Comparison of ENCODE assay signal across 35 mouse cellular contexts in the genomic region with DNA sequence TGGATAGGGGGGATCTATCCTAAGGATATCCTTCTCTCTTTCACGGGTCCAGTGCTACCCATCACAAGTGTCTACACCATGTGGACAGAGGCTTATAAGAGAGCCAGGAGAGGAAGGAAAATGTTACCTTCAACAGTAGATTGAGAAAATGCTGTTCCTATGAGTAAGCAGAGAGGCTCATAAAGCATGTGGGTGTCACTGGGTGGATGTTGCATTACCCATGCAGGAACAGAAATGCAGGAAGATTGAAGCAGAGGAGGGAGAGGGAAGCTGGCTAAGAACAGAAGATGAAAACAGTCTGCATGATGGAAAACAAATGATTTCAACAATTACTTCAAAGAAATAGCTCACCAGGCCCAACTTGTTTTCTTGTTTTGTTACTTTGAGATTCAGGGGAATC.
"Had no signal": no experiment of that assay in that cellular context is flagged by ENCODE, and none has a peak within 500 bp of the region (broad histone marks: within the 10 kb centered on the region; RNA-seq: fewer than 3 reads in every experiment).

No protein-coding gene starts in this region.

- H3K36me3 ChIP-seq: heart, embryonic 10.5 days; heart, embryonic 12.5 days; heart, embryonic 13.5 days; heart, embryonic 15.5 days; hindbrain, embryonic 10.5 days; hindbrain, embryonic 12.5 days; hindbrain, embryonic 13.5 days; hindbrain, embryonic 15.5 days; intestine, embryonic 15.5 days; kidney, embryonic 15.5 days had no signal

- H3K27ac ChIP-seq: heart, embryonic 10.5 days; heart, embryonic 13.5 days; heart, embryonic 15.5 days; hindbrain, embryonic 10.5 days; hindbrain, embryonic 12.5 days; hindbrain, embryonic 13.5 days; hindbrain, embryonic 14.5 days; hindbrain, embryonic 15.5 days; hindbrain, postnatal 0 days; intestine, embryonic 15.5 days; kidney, embryonic 15.5 days; kidney, postnatal 0 days; layer of hippocampus, adult 2 months had no signal

- H3K4me2 ChIP-seq: heart, embryonic 11.5 days; heart, embryonic 12.5 days; heart, embryonic 13.5 days; heart, embryonic 15.5 days; hindbrain, embryonic 12.5 days; hindbrain, embryonic 13.5 days; hindbrain, embryonic 14.5 days; hindbrain, embryonic 15.5 days; intestine, embryonic 15.5 days; kidney, embryonic 15.5 days had no signal

- H3K27me3 ChIP-seq: heart, embryonic 12.5 days; heart, embryonic 13.5 days; heart, embryonic 15.5 days; hindbrain, embryonic 12.5 days; hindbrain, embryonic 13.5 days; hindbrain, embryonic 15.5 days; intestine, embryonic 15.5 days; kidney, embryonic 15.5 days had no signal

- H3K9me3 ChIP-seq: heart, embryonic 10.5 days; heart, embryonic 12.5 days; heart, embryonic 13.5 days; heart, embryonic 15.5 days; hindbrain, embryonic 10.5 days; hindbrain, embryonic 12.5 days; hindbrain, embryonic 13.5 days; hindbrain, embryonic 15.5 days; intestine, embryonic 15.5 days; kidney, embryonic 15.5 days had no signal

- H3K9ac ChIP-seq: heart, embryonic 12.5 days; heart, embryonic 13.5 days; heart, embryonic 15.5 days; hindbrain, embryonic 12.5 days; hindbrain, embryonic 13.5 days; hindbrain, embryonic 14.5 days; hindbrain, embryonic 15.5 days; intestine, embryonic 15.5 days; kidney, embryonic 15.5 days had no signal

- H3K4me1 ChIP-seq: heart, embryonic 10.5 days; heart, embryonic 12.5 days; heart, embryonic 13.5 days; heart, embryonic 15.5 days; hindbrain, embryonic 10.5 days; hindbrain, embryonic 12.5 days; hindbrain, embryonic 13.5 days; hindbrain, embryonic 15.5 days; intestine, embryonic 15.5 days; kidney, embryonic 15.5 days had no signal

- DNase-seq: heart, postnatal 10 days; heart, postnatal 14 days; heart, postnatal 36 days; heart, postnatal 4 days; kidney, adult 11 months; kidney, adult 18-20 months; kidney, adult 2 months; kidney, adult 8-10 months; kidney, adult 9 months; kidney, postnatal 10 days; kidney, postnatal 14 days; kidney, postnatal 25 days; kidney, postnatal 36 days; kidney, postnatal 4 days; layer of hippocampus, adult 9-11 months; layer of hippocampus, postnatal 36 days had no signal

- ATAC-seq: hindbrain, embryonic 16.5 days; hindbrain, postnatal 0 days; inflammation-experienced regulatory T-cells, adult 6 months; intestine, embryonic 15.5 days; intestine, embryonic 16.5 days; intestine, postnatal 0 days had no signal

- H3K4me3 ChIP-seq: heart, embryonic 10.5 days; heart, embryonic 12.5 days; heart, embryonic 13.5 days; heart, embryonic 15.5 days; hindbrain, embryonic 10.5 days; hindbrain, embryonic 12.5 days; hindbrain, embryonic 13.5 days; hindbrain, embryonic 15.5 days; intestine, embryonic 15.5 days; kidney, embryonic 15.5 days; layer of hippocampus, adult 2 months had no signal
